ENCODE assay signal across 1 mouse cellular context in genomic region chr9:21960558-21961208, GRCm38 (mm10).
TF ChIP-seq lines count a peak whose summit lies in the region.

No protein-coding gene starts in this region.

TF ChIP-seq in MEL, 35 proteins besides CTCF, POLR2A, EP300 and RAD21:
- TF ChIP-seq JUND (IDR thresholded peaks at IDR 0.05; ENCODE audit: low read depth, low read length), result no peak
- no peak for TF ChIP-seq MYB (IDR thresholded peaks at IDR 0.05; ENCODE audit: low read depth, low read length)
- TF ChIP-seq GATA1 (IDR thresholded peaks at IDR 0.05; ENCODE audit: low read depth, low read length), result peak; percentile 97
- TF ChIP-seq SMC3 (IDR thresholded peaks at IDR 0.05; ENCODE audit: low read depth, low read length), result no peak
- no peak for TF ChIP-seq CHD2 (IDR thresholded peaks at IDR 0.05; ENCODE audit: low read length)
- TF ChIP-seq MEF2A (IDR thresholded peaks at IDR 0.05; ENCODE audit: extremely low read depth, insufficient replicate concordance, low read depth, low read length, poor library complexity, severe bottlenecking), result no peak
- TF ChIP-seq SIN3A (IDR thresholded peaks at IDR 0.05; ENCODE audit: low read length), result no peak
